Mouse (Mus musculus) midbrain, embryonic 16.5 days (tissue): ENCODE measurements at regions not wholly inside any gene's neighbourhood (a gene's known extent, or its start where the extent isn't known, plus 50 kb on each side); places are given as distances from the start of the nearest gene placed in this dataset.

ENCODE experiments used
- ATAC-seq: fragments of 200-750 bp; cut with Nextera tagmentation; 2 replicates; pipeline ENCODE4 v1.8.0; 2017; ENCODE audit warnings: moderate TSS enrichment
- H3K27ac ChIP-seq: fragments of 300-500 bp; sonication (generic); 2 replicates; pipeline ENCODE4 v1.5.1; 2014; ENCODE audit warnings: mild to moderate bottlenecking, low read length, mixed read lengths
- H3K27me3 ChIP-seq: fragments of 300-500 bp; sonication (generic); 2 replicates; pipeline ENCODE4 v1.6.1; 2014; ENCODE audit warnings: low read depth, low read length, mixed read lengths; ENCODE audit not compliant: control insufficient read depth, insufficient read depth
- H3K36me3 ChIP-seq: fragments of 300-500 bp; sonication (generic); 2 replicates; pipeline ENCODE4 v1.6.1; 2014; ENCODE audit warnings: mild to moderate bottlenecking, low read length, moderate library complexity, mixed read lengths; ENCODE audit not compliant: control insufficient read depth, insufficient read depth
- H3K4me1 ChIP-seq: fragments of 300-500 bp; sonication (generic); 2 replicates; pipeline ENCODE4 v1.6.1; 2014; ENCODE audit warnings: mild to moderate bottlenecking, low read length, mixed read lengths; ENCODE audit not compliant: control insufficient read depth, insufficient read depth
- H3K4me2 ChIP-seq: fragments of 300-500 bp; sonication (generic); 2 replicates; pipeline ENCODE4 v1.6.1; 2014; ENCODE audit warnings: mild to moderate bottlenecking, low read length, mixed read lengths
- H3K4me3 ChIP-seq: fragments of 300-500 bp; sonication (generic); 2 replicates; pipeline ENCODE4 v1.5.1; 2014; ENCODE audit warnings: low read depth, mild to moderate bottlenecking, low read length, moderate library complexity, mixed read lengths
- H3K9ac ChIP-seq: fragments of 300-500 bp; sonication (generic); 2 replicates; pipeline ENCODE4 v1.6.1; 2014; ENCODE audit warnings: low read depth, low read length, mixed read lengths
- H3K9me3 ChIP-seq: fragments of 300-500 bp; sonication (generic); replicated peaks from 2 replicates; pipeline ENCODE4 v1.6.1; 2014; ENCODE audit warnings: mild to moderate bottlenecking, low read length, mixed read lengths; ENCODE audit not compliant: control insufficient read depth, poor library complexity, severe bottlenecking
- WGBS: fragments of 180-500 bp; shearing (Covaris S2); extraction: QIAGEN DNeasy Blood & Tissue Kit; methylation state at CpG from one replicate; pipeline ENCODE4 v1.1.7; 2014; 5-methylcytosine and 5-hydroxymethylcytosine counted together

DNA sequence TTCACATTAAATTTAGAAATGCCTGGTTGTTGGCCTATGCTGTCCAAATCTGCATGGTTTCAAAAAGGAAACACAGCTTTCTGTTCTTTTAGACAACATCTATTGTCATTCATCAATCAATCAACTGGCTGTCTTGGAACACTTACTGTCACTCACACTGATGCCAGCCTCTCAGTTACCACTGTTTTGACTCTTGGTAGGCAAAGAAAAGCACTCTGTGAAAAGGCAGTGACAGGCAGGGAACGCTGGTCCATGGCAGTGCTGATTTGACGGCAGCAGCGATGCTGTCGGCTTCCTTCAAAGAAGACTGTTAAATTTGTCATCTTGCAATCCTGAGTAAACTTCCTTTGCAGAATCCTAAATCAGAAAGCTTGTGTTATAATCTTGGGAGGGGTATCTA, 68.3 kb upstream of the Trp63 start:
- WGBS, result 70% methylated on average over 4 of the region's 4 CpGs
- H3K9me3 ChIP-seq, result no peaks in the 10 kb centered on the region
- no peaks in the 10 kb centered on the region for H3K36me3 ChIP-seq
- H3K4me1 ChIP-seq, result no peaks in the 10 kb centered on the region
- H3K27me3 ChIP-seq, result no peaks in the 10 kb centered on the region
- peak; percentile 42; the same call in 1 of the 2 replicates for ATAC-seq
- no peak overlapping the region for H3K27ac ChIP-seq
- no peak overlapping the region for H3K4me2 ChIP-seq
- H3K4me3 ChIP-seq, result no peak overlapping the region
- no peak overlapping the region for H3K9ac ChIP-seq

- Histone ChIP-seq H3K4me3 (no peak overlapping the region), H3K9me3 (no peaks in the 10 kb centered on the region), H3K27me3 (no peaks in the 10 kb centered on the region), H3K4me2 (no peak overlapping the region), H3K36me3 (no peaks in the 10 kb centered on the region), H3K9ac (no peak overlapping the region), H3K4me1 (no peaks in the 10 kb centered on the region), H3K27ac (no peak overlapping the region)
- ATAC-seq, result no peak
Measured at GRCm38 (mm10) chr16:25615646-25616045, 67.9 kb upstream of the Trp63 start.

- H3K9me3 ChIP-seq, result no peaks in the 10 kb centered on the region
- H3K9ac ChIP-seq, result no peak overlapping the region
- WGBS, result 83% methylated on average over 4 of the region's 4 CpGs
- no peak overlapping the region for H3K4me2 ChIP-seq
- H3K4me3 ChIP-seq, result no peak overlapping the region
- H3K27me3 ChIP-seq, result no peaks in the 10 kb centered on the region
- no peaks in the 10 kb centered on the region for H3K4me1 ChIP-seq
- ATAC-seq, result no peak
- H3K27ac ChIP-seq, result no peak overlapping the region
- H3K36me3 ChIP-seq, result no peaks in the 10 kb centered on the region
Measured at GRCm38 (mm10) chr16:25618898-25619297, 64.7 kb upstream of the Trp63 start.

DNA sequence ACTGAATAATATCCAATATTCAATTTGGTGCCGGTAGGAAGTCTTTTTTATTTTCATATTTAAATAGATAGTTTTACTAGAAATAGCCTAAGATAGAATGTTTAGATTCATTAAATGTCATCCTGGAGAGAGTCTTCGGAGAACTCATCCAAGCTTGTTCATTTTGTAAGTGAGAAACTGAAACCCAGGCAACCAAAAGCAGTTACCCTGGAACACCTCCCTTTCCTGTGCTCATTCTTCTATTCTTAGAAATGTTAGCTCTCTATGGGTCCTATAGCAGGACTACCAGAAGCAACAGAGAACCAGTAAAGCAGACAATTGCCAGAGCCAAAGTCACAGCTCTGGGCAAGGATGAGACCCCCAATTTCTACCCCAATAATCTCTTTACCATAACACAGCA, 60.9 kb upstream of the Trp63 start:
- Histone ChIP-seq H3K9ac (no peak overlapping the region), H3K9me3 (no peaks in the 10 kb centered on the region), H3K27me3 (no peaks in the 10 kb centered on the region), H3K4me1 (no peaks in the 10 kb centered on the region), H3K36me3 (no peaks in the 10 kb centered on the region), H3K4me2 (no peak overlapping the region), H3K4me3 (no peak overlapping the region), H3K27ac (no peak overlapping the region)
- no peak for ATAC-seq
- WGBS, result 92% methylated on average over 2 of the region's 2 CpGs

- H3K9ac ChIP-seq, result no peak overlapping the region
- no peak for ATAC-seq
- H3K27me3 ChIP-seq, result no peaks in the 10 kb centered on the region
- no peak overlapping the region for H3K4me3 ChIP-seq
- no peak overlapping the region for H3K27ac ChIP-seq
- 88% methylated on average over 1 of the region's 1 CpGs for WGBS
- H3K9me3 ChIP-seq, result no peaks in the 10 kb centered on the region
- H3K4me2 ChIP-seq, result no peak overlapping the region
- no peaks in the 10 kb centered on the region for H3K36me3 ChIP-seq
- H3K4me1 ChIP-seq, result no peaks in the 10 kb centered on the region
Measured at GRCm38 (mm10) chr16:25623986-25624623, 59.5 kb upstream of the Trp63 start.

DNA sequence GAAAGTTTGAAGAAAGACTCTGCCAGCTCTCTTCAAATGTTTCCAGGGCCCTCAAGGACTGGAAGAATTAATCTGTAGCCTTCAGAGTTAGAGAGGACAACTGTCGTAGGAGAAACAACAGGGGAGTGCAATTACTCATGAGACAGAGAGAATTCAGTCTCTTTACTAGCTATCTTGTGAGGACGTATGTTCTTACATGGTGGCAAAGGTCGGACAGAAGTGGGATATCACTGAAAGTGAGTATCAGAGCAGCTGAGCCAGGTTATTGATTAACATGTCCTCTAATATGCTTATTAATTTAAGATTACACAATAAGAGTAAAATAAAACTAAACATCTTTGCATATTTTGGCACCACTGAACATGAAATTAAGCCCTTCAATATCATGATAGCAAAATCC, 53.8 kb upstream of the Trp63 start:
- ATAC-seq, result no peak
- no peak overlapping the region for H3K4me2 ChIP-seq
- H3K36me3 ChIP-seq, result no peaks in the 10 kb centered on the region
- H3K27me3 ChIP-seq, result no peaks in the 10 kb centered on the region
- H3K4me1 ChIP-seq, result no peaks in the 10 kb centered on the region
- 72% methylated on average over 3 of the region's 3 CpGs for WGBS
- H3K27ac ChIP-seq, result no peak overlapping the region
- no peak overlapping the region for H3K4me3 ChIP-seq
- peaks cover 2% of the 10 kb centered on the region; the same call in 1 of the 2 replicates for H3K9me3 ChIP-seq
- no peak overlapping the region for H3K9ac ChIP-seq

DNA sequence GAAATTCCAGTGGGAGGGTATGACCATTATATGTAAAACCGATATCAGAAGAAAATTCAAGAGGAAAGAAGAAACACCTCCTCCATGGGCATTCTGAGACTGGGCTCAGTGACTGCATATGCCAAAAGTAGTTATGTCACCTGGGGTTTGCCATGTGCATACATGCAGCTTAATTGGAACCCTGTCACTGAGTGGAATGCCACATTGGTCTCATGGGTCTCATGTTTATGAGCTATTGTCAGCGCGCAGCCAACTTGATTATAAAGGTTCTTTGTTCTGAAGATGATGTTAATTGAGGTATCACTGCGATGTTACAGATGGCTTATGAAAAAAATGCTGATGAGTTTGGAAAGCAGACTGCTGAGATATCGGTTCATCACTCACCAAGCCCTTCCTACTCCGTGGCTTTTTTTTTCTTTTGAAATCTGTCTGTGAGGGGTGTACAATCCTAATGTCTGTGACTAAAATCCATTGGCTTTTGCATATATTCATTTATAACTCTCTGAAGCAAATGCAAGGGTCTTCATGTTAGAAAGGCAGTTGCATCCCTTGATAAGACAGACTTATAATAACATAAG, 52.3 kb upstream of the Trp63 start:
- no peak overlapping the region for H3K4me3 ChIP-seq
- peaks cover 2% of the 10 kb centered on the region; the same call in 1 of the 2 replicates for H3K9me3 ChIP-seq
- H3K4me2 ChIP-seq, result no peak overlapping the region
- no peaks in the 10 kb centered on the region for H3K4me1 ChIP-seq
- H3K27ac ChIP-seq, result no peak overlapping the region
- 65% methylated on average over 6 of the region's 6 CpGs for WGBS
- H3K9ac ChIP-seq, result no peak overlapping the region
- H3K27me3 ChIP-seq, result no peaks in the 10 kb centered on the region
- H3K36me3 ChIP-seq, result no peaks in the 10 kb centered on the region
- peak; percentile 14; the same call in 1 of the 2 replicates for ATAC-seq
